Mouse (Mus musculus): ENCODE data around the gene Bri3. TPM values are rescaled to one million over a fixed set of nuclear protein-coding genes. Genes with fewer than 3 reads are reported as not detected.
"Not testable (repeated sequence)": the region's sequence is repeated elsewhere in the genome, so short reads cannot be mapped to it uniquely, and the experiment has no call there.

Bri3 gene
- total RNA-seq, 2 experiments from 2014 or later = 4.9 to 20.1 TPM

DNA sequence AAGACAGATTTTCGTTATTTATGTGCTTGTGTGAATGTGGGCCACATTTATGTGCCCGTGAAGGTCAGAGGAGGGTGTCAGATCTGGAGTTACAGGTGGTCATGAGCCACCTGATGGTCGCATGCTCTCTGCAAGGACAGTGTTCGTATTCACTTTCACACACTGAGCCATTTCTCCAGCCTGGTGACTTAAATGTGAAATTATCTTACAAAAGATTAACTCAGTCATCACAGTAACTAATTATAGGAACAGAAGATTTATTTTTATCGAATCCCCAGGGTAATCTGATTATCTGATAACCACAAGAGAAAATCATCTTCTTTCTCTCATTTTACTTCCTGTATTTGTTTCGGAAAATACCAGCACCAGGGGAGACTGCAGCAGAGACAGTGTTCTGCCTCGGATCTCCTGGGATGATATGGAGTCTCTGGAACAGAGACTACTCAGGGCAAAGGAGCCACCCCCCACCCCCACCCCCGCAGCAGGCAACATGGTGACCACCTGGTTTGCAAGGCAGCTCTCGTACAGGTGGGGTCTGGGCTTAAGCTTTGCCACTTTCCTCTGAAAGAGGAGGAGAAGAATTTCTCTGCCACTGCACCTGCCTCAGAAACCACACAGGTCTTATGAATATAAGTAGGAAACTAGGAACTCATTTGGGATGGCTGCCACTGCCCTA lies 42.5 kb downstream of the Bri3 start:
- no peak for ATAC-seq (replicated peaks; ENCODE audit: low FRiP score, poor library complexity, severe bottlenecking)

- no peak for ATAC-seq (replicated peaks; ENCODE audit: low FRiP score, poor library complexity, severe bottlenecking)
These were observed 43.1 kb downstream of the Bri3 start for GRCm38 (mm10) chr5:144287267-144287820.

DNA sequence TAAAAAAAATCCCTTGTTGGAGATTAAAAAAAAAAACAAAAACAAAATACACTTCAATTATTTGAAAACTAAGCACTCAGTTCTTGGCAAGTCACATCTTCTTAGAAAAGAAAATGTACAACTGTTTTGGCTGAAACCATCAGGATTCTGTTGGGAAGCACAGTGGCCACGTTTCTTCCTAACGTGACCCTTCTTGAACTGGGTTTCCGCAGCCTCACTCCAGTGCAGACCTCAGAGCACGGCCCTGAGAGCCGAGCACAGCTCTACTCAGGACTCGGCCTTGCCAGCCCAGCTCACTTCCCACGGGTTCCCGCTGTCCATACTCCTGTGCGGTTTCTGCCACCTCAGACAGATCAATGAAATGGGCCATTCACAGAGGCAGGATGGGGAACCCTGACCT lies 44.2 kb downstream of the Bri3 start:
- ATAC-seq (replicated peaks; ENCODE audit: low FRiP score, poor library complexity, severe bottlenecking) = no peak

GRCm38 (mm10) chr5:144289769-144290440 lies 45.7 kb downstream of the Bri3 start:
- ATAC-seq (replicated peaks; ENCODE audit: low FRiP score, poor library complexity, severe bottlenecking) = no peak

DNA sequence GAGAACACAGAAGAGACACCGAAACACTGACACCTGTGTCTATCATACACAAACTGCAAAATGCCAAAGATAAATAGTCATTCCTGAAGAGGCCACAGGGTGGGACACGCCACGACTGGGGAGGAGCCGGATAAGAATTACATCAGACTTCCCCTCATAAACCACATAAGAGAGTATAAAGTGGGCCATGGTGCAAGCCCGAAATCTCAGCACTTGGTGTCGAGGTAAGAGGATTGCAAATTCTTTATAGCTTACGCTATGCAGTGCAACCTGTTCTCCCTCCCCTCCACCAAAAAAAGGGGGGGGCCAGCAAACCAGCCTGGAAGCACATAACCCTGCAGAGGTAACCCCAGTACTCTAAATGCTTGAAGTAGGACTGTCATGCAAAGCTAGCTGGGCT lies 50.7 kb downstream of the Bri3 start:
- ATAC-seq (replicated peaks; ENCODE audit: low FRiP score, poor library complexity, severe bottlenecking) = no peak

DNA sequence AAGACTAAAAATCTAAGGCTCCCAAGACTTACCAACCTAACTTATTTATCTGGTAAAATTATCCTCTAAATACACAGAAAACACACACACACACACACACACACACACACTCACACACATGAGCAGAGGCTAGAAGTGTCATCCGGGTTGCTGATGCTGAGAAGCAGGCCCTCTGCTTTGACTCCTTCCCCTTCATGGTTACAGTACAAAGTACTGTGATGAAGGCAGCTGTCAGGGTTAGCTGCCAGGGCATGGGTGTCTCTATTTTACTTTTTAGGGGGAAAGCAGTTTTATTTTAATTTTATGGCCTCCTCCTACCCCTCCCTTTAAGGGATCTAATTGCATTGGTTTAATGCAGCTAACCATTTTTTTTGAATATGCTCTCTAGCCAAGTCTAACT lies 51.1 kb downstream of the Bri3 start:
- no peak for ATAC-seq (replicated peaks; ENCODE audit: low FRiP score, poor library complexity, severe bottlenecking)

GRCm38 (mm10) chr5:144296090-144296604 lies 51.9 kb downstream of the Bri3 start:
- ATAC-seq (replicated peaks; ENCODE audit: low FRiP score, poor library complexity, severe bottlenecking) = no peak

GRCm38 (mm10) chr5:144303071-144303470 lies 58.8 kb downstream of the Bri3 start:
- ATAC-seq (replicated peaks; ENCODE audit: low FRiP score, poor library complexity, severe bottlenecking) = no peak

- no peak for ATAC-seq (replicated peaks; ENCODE audit: low FRiP score, poor library complexity, severe bottlenecking)
These were observed 64.7 kb downstream of the Bri3 start for GRCm38 (mm10) chr5:144308929-144309328.

DNA sequence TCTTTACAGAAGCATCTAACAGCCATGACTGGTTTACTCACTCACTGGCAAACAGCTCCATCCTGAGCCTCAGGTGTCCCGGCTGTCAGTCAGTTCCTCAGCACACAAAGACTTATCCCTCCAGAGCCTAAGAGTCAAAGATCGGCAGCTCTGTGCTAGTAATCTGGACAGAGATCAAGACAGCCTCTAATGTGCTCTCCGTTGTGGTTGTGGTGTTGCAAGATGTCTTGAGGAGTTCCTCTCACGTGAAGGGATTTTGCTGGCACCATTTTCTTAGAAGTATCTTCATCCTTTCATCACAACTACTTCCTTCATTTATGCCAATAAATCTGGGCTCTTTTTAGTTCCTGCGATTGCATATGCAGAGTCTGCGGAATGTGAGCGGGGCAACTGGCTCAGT lies 67.9 kb downstream of the Bri3 start:
- ATAC-seq (replicated peaks; ENCODE audit: low FRiP score, poor library complexity, severe bottlenecking) = no peak

- no peak for ATAC-seq (replicated peaks; ENCODE audit: low FRiP score, poor library complexity, severe bottlenecking)
These were observed 69.1 kb downstream of the Bri3 start for GRCm38 (mm10) chr5:144313335-144313734.

DNA sequence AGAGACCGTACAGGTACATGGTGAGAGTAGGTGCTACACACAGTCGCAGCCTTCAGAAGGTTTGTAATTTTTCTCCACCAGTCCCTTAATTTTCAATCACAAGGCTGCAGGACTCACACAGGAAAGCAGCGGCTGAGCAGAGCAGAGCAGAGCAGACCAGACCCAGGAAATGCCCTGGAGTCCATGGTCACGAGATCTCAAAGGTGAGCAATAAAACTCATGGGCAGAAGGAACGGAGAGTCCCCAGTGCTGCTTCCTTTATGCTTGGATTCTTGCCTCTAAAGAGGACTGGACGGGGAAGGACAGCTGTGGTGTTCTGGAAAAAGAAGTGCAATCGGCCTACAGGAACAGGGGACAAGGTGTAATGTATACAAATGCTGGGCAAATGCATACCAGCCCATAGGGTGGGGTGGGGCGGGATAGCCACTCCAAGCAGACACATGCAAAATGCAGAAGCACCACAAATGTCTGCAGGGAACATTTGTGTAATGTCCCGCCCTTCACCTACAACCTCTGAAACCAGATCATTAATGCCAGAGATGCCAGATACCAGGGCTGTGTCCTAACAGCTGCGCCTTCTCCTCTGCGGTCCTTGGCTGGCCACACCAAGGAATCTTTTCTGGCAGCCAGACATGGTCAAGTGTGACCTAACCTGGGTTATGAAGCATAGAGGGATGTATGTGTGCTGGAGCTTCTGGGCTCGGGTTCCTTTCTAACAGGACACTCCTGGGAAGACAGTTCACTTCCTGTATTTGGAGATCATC lies 70.7 kb downstream of the Bri3 start:
- no peak for ATAC-seq (replicated peaks; ENCODE audit: low FRiP score, poor library complexity, severe bottlenecking)

DNA sequence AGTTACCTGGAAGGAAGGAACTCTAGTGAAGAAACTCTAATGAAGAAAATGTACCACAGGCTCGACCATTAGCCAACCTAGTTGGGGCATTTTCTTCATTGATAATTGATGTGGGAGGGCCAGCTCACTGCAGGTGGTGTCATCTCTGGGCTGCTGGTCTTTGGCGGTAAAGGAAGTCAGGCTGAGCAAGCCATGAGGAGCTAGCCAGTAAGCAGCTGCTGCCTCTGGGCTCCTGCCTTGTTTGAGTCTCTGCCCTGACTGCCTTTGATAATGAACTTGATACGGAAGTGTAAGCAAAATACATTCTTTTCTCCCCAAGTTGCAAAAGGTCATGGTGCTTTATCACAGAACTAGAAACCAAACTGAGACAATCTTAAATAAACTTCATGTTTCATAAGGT lies 72.2 kb downstream of the Bri3 start:
- no peak for ATAC-seq (replicated peaks; ENCODE audit: low FRiP score, poor library complexity, severe bottlenecking)

DNA sequence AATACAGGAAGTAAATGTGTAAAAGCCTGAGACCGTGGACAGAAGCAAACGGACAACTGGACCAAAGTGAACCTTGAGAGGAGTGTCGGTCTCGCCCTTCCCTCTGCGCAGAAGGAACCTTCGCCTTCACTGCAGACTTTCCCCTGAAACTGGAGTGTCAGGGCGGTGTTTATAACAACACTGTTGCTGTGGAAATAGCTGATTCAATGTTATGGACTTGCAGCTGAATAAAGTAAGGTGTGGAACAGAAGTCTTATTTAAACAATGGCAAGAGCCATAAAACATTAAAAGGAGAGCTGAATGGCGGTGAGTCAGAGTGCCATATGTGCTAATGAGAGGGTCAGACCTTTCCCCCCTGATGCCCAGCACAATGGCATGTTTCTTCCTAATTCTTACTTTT lies 73.2 kb downstream of the Bri3 start:
- ATAC-seq (replicated peaks; ENCODE audit: low FRiP score, poor library complexity, severe bottlenecking) = no peak

DNA sequence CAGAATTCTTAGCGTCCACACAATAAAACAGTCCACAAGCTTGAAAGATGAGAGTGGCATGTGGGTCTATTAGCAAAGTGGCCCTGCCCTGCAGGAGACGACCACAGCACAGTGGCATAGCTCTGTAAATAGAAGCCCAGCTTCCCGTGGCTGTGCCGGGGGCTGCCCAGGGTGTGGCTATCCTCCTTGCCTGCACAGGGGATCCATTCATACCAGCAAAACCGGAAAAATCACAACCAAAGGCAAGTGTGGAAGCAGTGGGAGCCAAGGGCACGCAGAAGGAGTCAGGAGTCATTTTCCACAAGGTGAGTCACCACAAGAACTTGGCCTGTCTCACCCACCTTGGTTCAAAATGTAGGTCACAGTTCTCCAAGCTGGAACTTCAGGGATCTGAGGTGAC lies 74.0 kb downstream of the Bri3 start:
- ATAC-seq (replicated peaks; ENCODE audit: low FRiP score, poor library complexity, severe bottlenecking) = no peak

GRCm38 (mm10) chr5:144321681-144322080 lies 77.4 kb downstream of the Bri3 start:
- no peak for ATAC-seq (replicated peaks; ENCODE audit: low FRiP score, poor library complexity, severe bottlenecking)

DNA sequence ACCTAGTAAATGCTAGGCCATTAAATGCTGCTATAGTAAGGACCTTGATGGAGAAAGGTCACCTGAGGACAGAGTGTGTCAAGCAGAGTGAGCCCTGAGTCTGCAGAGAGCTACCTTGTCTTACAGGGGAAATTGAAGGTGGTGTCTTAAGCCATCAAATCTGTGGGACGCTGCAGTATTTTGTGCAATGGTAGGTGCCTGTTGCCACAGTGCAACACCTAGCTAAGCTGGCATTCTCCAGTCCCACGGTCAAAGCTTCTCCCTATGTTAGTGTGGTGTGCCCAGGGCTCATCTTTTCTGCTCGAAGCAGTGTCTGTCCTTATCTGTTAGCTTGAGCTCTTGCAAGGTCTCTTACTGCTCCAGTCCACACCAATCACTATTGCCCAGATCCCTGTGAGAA lies 78.5 kb downstream of the Bri3 start:
- ATAC-seq (replicated peaks; ENCODE audit: low FRiP score, poor library complexity, severe bottlenecking) = no peak

- no peak for ATAC-seq (replicated peaks; ENCODE audit: low FRiP score, poor library complexity, severe bottlenecking)
These were observed 89.8 kb downstream of the Bri3 start for GRCm38 (mm10) chr5:144334010-144334409.

GRCm38 (mm10) chr5:144335357-144335756 lies 91.1 kb downstream of the Bri3 start:
- ATAC-seq (replicated peaks; ENCODE audit: low FRiP score, poor library complexity, severe bottlenecking) = not testable (repeated sequence)

DNA sequence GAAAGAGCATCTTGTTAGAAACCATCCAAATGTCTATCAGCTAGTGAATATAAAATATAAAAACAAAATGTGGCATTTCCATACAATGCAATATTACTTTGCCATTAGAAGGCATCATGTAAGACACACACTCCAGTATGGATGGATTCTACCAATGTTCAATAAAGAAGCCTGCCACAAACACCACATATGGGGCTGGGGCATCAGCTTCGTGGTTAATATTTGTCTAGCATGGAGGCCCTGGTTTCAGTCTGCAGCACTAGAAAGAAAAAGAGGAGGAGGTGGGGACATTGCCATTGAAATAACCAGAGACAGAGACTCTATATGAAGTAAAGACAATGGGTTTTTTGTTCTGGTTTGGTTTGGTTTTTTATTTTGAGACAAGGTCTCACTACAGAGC lies 94.5 kb downstream of the Bri3 start:
- ATAC-seq (replicated peaks; ENCODE audit: low FRiP score, poor library complexity, severe bottlenecking) = no peak

- ATAC-seq (replicated peaks; ENCODE audit: low FRiP score, poor library complexity, severe bottlenecking) = no peak
These were observed 96.8 kb downstream of the Bri3 start for GRCm38 (mm10) chr5:144341085-144341484.

All from erythroid progenitor cell, adult 5-6 weeks (primary cell).